Comparison of ENCODE assay signal across 8 mouse cellular contexts in the genomic region with DNA sequence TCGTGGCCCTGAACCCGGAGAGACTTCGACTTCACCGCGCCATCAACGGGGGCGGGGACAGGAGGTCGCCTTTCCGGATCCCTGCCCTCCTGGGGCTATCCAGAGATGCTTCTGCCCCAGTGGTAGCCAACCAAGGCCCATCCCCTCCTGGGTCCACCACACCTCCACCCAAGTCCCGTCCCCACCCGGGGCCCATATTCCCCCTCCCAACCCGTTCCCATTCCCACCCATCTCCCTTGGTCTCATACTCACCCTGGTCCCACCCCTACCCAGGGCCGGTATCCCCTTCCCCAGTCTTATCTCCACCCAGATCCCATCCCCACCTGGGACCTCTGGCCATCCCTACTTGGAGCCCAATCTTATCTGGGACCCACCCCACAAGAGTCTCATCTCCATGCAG. TPM values are rescaled to one million over a fixed set of nuclear protein-coding genes. Genes with fewer than 3 reads are reported as not detected.
DNase-seq lines count a peak whose midpoint lies in the region; ATAC-seq and TF ChIP-seq lines count a peak whose summit lies in the region.

No protein-coding gene starts in this region.

- no peak for TF ChIP-seq CTCF in gastrocnemius, adult 2 months (IDR thresholded peaks at IDR 0.05)

- H3K27ac ChIP-seq in gastrocnemius, adult 2 months = no peak overlapping the region
- H3K27ac ChIP-seq in limb, embryonic 13.5 days = no peak overlapping the region
- H3K27ac ChIP-seq in stomach, embryonic 14.5 days (ENCODE audit: low read length) = no peak overlapping the region

- peak overlapping the region; percentile 64 for H3K9ac ChIP-seq in limb, embryonic 13.5 days
- no peak overlapping the region; the same call in 1 of the 2 replicates for H3K9ac ChIP-seq in stomach, embryonic 14.5 days (replicated peaks; ENCODE audit: low read depth, low read length)

- H3K4me1 ChIP-seq in limb, embryonic 13.5 days = peaks cover 31% of the 10 kb centered on the region
- H3K4me1 ChIP-seq in stomach, embryonic 14.5 days (ENCODE audit: control insufficient read depth, insufficient read depth, low read length) = peaks cover 19% of the 10 kb centered on the region

- WGBS in limb, embryonic 13.5 days = 7% methylated on average over 11 of the region's 13 CpGs
- 3% methylated on average over 13 of the region's 13 CpGs for WGBS in stomach, embryonic 14.5 days

- no peak for DNase-seq in gastrocnemius, adult 2 months
- no peak for DNase-seq in gastrocnemius, postnatal 4 days (ENCODE audit: low spot score in 2 of 2)
- peak; percentile 32 for DNase-seq in right cerebral cortex, postnatal 25 days
- DNase-seq in right cerebral cortex, postnatal 10 days (ENCODE audit: low spot score in 2 of 2) = no peak
- no peak for DNase-seq in thymus, postnatal 10 days (ENCODE audit: low spot score in 2 of 2)
- DNase-seq in retina, embryonic 14.5 days (ENCODE audit: low spot score) = no peak

- no peaks in the 10 kb centered on the region for H3K36me3 ChIP-seq in limb, embryonic 13.5 days
- no peaks in the 10 kb centered on the region for H3K36me3 ChIP-seq in stomach, embryonic 14.5 days (ENCODE audit: control insufficient read depth, insufficient read depth, low read length)

- H3K4me3 ChIP-seq in gastrocnemius, adult 2 months = peak overlapping the region; percentile 60
- peak overlapping the region; percentile 47 for H3K4me3 ChIP-seq in limb, embryonic 13.5 days
- H3K4me3 ChIP-seq in stomach, embryonic 14.5 days (ENCODE audit: low read depth, low read length) = peak overlapping the region; percentile 32

- no peaks in the 10 kb centered on the region for H3K9me3 ChIP-seq in limb, embryonic 13.5 days
- H3K9me3 ChIP-seq in stomach, embryonic 14.5 days (ENCODE audit: control insufficient read depth, low read depth, low read length) = no peaks in the 10 kb centered on the region

- intact Hi-C loops in gastrocnemius, adult 2 months (cut with DNase I) = loop anchor here (2.0 kb wide), 1 partner anchor 89 kb away; the partner anchor contains the start of gene Adnp

- peak overlapping the region; percentile 86 for H3K4me2 ChIP-seq in limb, embryonic 13.5 days (replicated peaks)
- peak overlapping the region; percentile 85 for H3K4me2 ChIP-seq in stomach, embryonic 14.5 days (replicated peaks; ENCODE audit: low read depth, low read length)

- no peak for ATAC-seq in limb, embryonic 13.5 days (ENCODE audit: low FRiP score, low read depth)
- ATAC-seq in stomach, embryonic 14.5 days (ENCODE audit: insufficient number of reproducible peaks, insufficient read depth, low FRiP score, low read depth) = no peak

- H3K27me3 ChIP-seq in limb, embryonic 13.5 days = 0 out of 2 replicates have a peak, but pooled peaks cover 3% of the 10 kb centered on the region
- no peaks in the 10 kb centered on the region for H3K27me3 ChIP-seq in stomach, embryonic 14.5 days (ENCODE audit: control insufficient read depth, insufficient read depth, low read length)

RNA-seq across cellular contexts. Expression of gene Pard6b, which starts 36.7 kb away (rescaled TPM):
- 1 to 10 TPM in 1 of 2 experiments, under 1 TPM in 1; 0.66 to 1.7 TPM for total RNA-seq in gastrocnemius, adult 2 months (2021)
- 1 to 10 TPM; 1.7 TPM for total RNA-seq in gastrocnemius, postnatal 4 days (2021)
- polyA plus RNA-seq in limb, embryonic 13.5 days (2015; fragmentation: Nextera tagmentation; extraction: Ambion mirVana) = 2.7 and 3.7 TPM in 2 replicates
- polyA plus RNA-seq in stomach, embryonic 14.5 days (2014; fragmentation: Nextera tagmentation; extraction: Ambion mirVana) = 12.3 and 13.2 TPM in 2 replicates
